ENCODE assay signal across 1 mouse cellular context in the genomic region with DNA sequence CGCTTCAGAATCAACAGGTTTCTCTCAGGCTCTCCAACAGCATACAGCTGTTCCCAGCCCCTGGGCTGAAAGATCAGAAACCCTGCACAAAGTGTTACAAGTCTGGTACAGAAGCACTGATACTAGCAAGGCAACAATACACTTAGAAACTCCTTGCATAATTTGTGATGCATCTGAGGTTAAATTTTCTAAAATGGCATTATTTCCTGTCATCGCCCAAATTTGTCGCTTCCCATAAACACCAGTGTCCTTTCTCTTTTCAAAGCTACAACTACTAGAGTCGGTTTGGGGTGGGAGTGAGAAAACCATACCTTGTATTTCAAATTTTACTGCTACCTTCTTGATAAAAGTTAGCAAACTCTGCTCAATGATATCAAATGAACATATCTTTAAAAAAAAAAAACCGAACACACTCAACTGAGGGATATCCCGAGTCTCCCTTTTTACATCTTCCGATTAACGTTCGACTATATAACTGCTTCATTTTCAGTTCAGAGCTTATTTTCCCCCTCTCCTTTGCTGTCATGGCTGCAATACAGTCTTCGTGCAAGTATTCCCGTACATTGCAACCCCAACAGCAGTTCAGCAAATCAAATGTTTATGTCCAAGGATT.
TF ChIP-seq lines count a peak whose summit lies in the region.

No protein-coding gene starts in this region.

TF ChIP-seq in CH12.LX, 34 proteins besides CTCF, POLR2A, EP300 and RAD21:
- TF ChIP-seq POLR2AphosphoS2 (IDR thresholded peaks at IDR 0.05; ENCODE audit: low read depth, low read length) (peak; percentile 51; the same call in 1 of the 2 replicates), NELFE (IDR thresholded peaks at IDR 0.05; ENCODE audit: low read depth, low read length) (0 out of 2 replicates have a peak, but pooled peaks have one; percentile 10), CHD1 (IDR thresholded peaks at IDR 0.05; ENCODE audit: low read depth, low read length) (peak; percentile 77; the same call in 1 of the 2 replicates), JUND (conservative IDR thresholded peaks at IDR 0.05; ENCODE audit: low read depth, low read length) (no peak)
